Mouse (Mus musculus) liver, embryonic 14.5 days (tissue): ENCODE measurements around the gene Pdpk1. TPM values are rescaled to one million over a fixed set of nuclear protein-coding genes. Genes with fewer than 3 reads are reported as not detected.

Experiments used
- ATAC-seq: fragments of 200-750 bp; cut with Nextera tagmentation; 2 replicates; pipeline ENCODE4 v1.8.0; 2017; ENCODE audit warnings: moderate number of reproducible peaks, mild to moderate bottlenecking, moderate library complexity; ENCODE audit not compliant: insufficient read depth
- DNase-seq, 3 experiments: peaks; one replicate each; pipeline ENCODE4 v3.0.0-alpha.2; 2012 to 2013; ENCODE audit warnings: low read depth in 3 of 3, low spot score in 3 of 3
- H3K27ac ChIP-seq: fragments of 300-500 bp; sonication (generic); 2 replicates; pipeline ENCODE4 v1.5.1; 2014; ENCODE audit warnings: moderate library complexity, mild to moderate bottlenecking, control low read depth, inconsistent platforms
- H3K27me3 ChIP-seq: fragments of 300-500 bp; sonication (generic); 2 replicates; pipeline ENCODE4 v1.6.1; 2014; ENCODE audit warnings: mild to moderate bottlenecking, low read length, moderate library complexity; ENCODE audit not compliant: control insufficient read depth, insufficient read depth
- H3K36me3 ChIP-seq: fragments of 300-500 bp; sonication (generic); replicated peaks from 2 replicates; pipeline ENCODE4 v1.6.1; 2014; ENCODE audit warnings: low read depth; ENCODE audit not compliant: control insufficient read depth, insufficient read depth
- H3K4me1 ChIP-seq, 2 experiments: fragments of 200-500 bp in 1 of 2; fragments of 300-500 bp in 1 of 2; sonication (generic) in 1 of 2; replicated peaks; 2 replicates each; pipeline ENCODE4 v1.6.1; 2012 to 2014; ENCODE audit warnings: antibody characterized with exemption in 1 of 2, inconsistent platforms in 1 of 2, low read length in 1 of 2; ENCODE audit not compliant: control insufficient read depth in 2 of 2, insufficient read depth in 2 of 2
- H3K4me2 ChIP-seq: fragments of 300-500 bp; sonication (generic); 2 replicates; pipeline ENCODE4 v1.6.1; 2014; ENCODE audit warnings: low read depth, mild to moderate bottlenecking, control low read depth, moderate library complexity
- H3K4me3 ChIP-seq, 2 experiments: fragments of 200-500 bp in 1 of 2; fragments of 300-500 bp in 1 of 2; sonication (generic) in 1 of 2; 2 replicates each; pipeline ENCODE4 v1.5.1; 2012 to 2014; ENCODE audit warnings: low read depth in 2 of 2, low read length in 2 of 2, mild to moderate bottlenecking in 2 of 2, control low read depth in 1 of 2, inconsistent platforms in 1 of 2, moderate library complexity in 1 of 2; ENCODE audit not compliant: insufficient read depth in 1 of 2
- H3K9ac ChIP-seq: fragments of 300-500 bp; sonication (generic); replicated peaks from 2 replicates; pipeline ENCODE4 v1.6.1; 2014; ENCODE audit warnings: mild to moderate bottlenecking, control low read depth, moderate library complexity
- H3K9me3 ChIP-seq: fragments of 300-500 bp; sonication (generic); 2 replicates; pipeline ENCODE4 v1.6.1; 2016; ENCODE audit warnings: low read length, mixed read lengths; ENCODE audit not compliant: control insufficient read depth
- CTCF ChIP-seq: IDR thresholded peaks from 2 replicates; pipeline ENCODE4 v1.5.1; 2016; ENCODE audit warnings: antibody characterized with exemption, low read depth, control low read depth
- EP300 ChIP-seq: IDR thresholded peaks from 2 replicates; pipeline ENCODE4 v1.6.1; 2016; ENCODE audit warnings: antibody characterized with exemption, low read depth
- WGBS: fragments of 180-500 bp; shearing (Covaris S2); extraction: QIAGEN DNeasy Blood & Tissue Kit; methylation state at CpG from one replicate; pipeline ENCODE4 v1.1.7; 2014; ENCODE audit not compliant: insufficient replicate concordance; 5-methylcytosine and 5-hydroxymethylcytosine counted together
- polyA plus RNA-seq, 2 experiments: library from polyadenylated mRNA; depleted of rRNA in 1 of 2; stranded (reverse) in 1 of 2; unstranded in 1 of 2; fragments of >200 nt; fragmentation: Nextera tagmentation in 1 of 2; extraction: Ambion mirVana in 1 of 2; gene quantifications; 2 replicates each; pipeline versions ENCODE4 v1.2.1 to v1.2.3; 2012 to 2014

The Pdpk1 gene
- polyA plus RNA-seq, 2 experiments = 9.7 to 24.5 TPM

GRCm38 (mm10) chr17:24151890-24152563 lies 1.3 kb upstream of the Pdpk1 start:
- Histone ChIP-seq H3K36me3 (no peaks in the 10 kb centered on the region), H3K4me1 (peaks cover 13 to 15% of the 10 kb centered on the region in 2 experiments), H3K27ac (peak overlapping the region; percentile 85), H3K4me3 (peak overlapping the region; percentile 51 to 62), H3K4me2 (peak overlapping the region; percentile 84), H3K27me3 (no peaks in the 10 kb centered on the region), H3K9me3 (no peaks in the 10 kb centered on the region), H3K9ac (peak overlapping the region; percentile 67)
- 1% methylated on average over 26 of the region's 26 CpGs for WGBS
- peak; percentile 99 for ATAC-seq
- TF ChIP-seq CTCF (peak; percentile 99), EP300 (peak; percentile 54; the same call in 1 of the 2 replicates)
- peak; percentile 93 to 96 (median 93) for DNase-seq

- Histone ChIP-seq H3K36me3 (no peaks in the 10 kb centered on the region), H3K9me3 (no peaks in the 10 kb centered on the region), H3K4me3 (peak overlapping the region; percentile 51 to 62; a peak in 3 of 4 replicates), H3K27ac (no peak overlapping the region; the same call in 1 of the 2 replicates), H3K4me1 (peaks cover 13 to 15% of the 10 kb centered on the region in 2 experiments), H3K9ac (peak overlapping the region; percentile 67), H3K27me3 (no peaks in the 10 kb centered on the region), H3K4me2 (peak overlapping the region; percentile 84)
- DNase-seq = no peak
- 20% methylated on average over 7 of the region's 7 CpGs for WGBS
- ATAC-seq = no peak
- TF ChIP-seq EP300 (no peak), CTCF (no peak)
These were observed 658 bp upstream of the Pdpk1 start for GRCm38 (mm10) chr17:24151382-24151781.

GRCm38 (mm10) chr17:24149421-24149820 lies 1.3 kb downstream of the Pdpk1 start:
- Histone ChIP-seq H3K9me3 (no peaks in the 10 kb centered on the region), H3K27ac (no peak overlapping the region), H3K36me3 (no peaks in the 10 kb centered on the region), H3K27me3 (no peaks in the 10 kb centered on the region), H3K9ac (no peak overlapping the region), H3K4me3 (no peak overlapping the region), H3K4me2 (no peak overlapping the region), H3K4me1 (peaks cover 13 to 15% of the 10 kb centered on the region in 2 experiments)
- WGBS = 77% methylated on average over 7 of the region's 7 CpGs
- no peak for ATAC-seq
- no peak for DNase-seq
- TF ChIP-seq CTCF (no peak), EP300 (no peak)

GRCm38 (mm10) chr17:24142897-24143296 lies 7.8 kb downstream of the Pdpk1 start:
- H3K4me1 ChIP-seq = peaks cover 13 to 21% of the 10 kb centered on the region in 2 experiments
- ATAC-seq = no peak
- WGBS = 39% methylated on average over 2 of the region's 2 CpGs

GRCm38 (mm10) chr17:24141425-24141920 lies 9.3 kb downstream of the Pdpk1 start:
- Histone ChIP-seq H3K4me1 (peaks cover 13 to 22% of the 10 kb centered on the region in 2 experiments), H3K27me3 (no peaks in the 10 kb centered on the region), H3K4me2 (peak overlapping the region; percentile 90), H3K27ac (peak overlapping the region; percentile 77), H3K4me3 (peak overlapping the region; percentile 93 to 96), H3K9me3 (no peaks in the 10 kb centered on the region), H3K36me3 (no peaks in the 10 kb centered on the region; the same call in 1 of the 2 replicates), H3K9ac (peak overlapping the region; percentile 94)
- ATAC-seq (peak; percentile 95), DNase-seq (peak; percentile 95 to 97 (median 96))
- TF ChIP-seq EP300 (no peak), CTCF (0 out of 2 replicates have a peak, but pooled peaks have one; percentile 11)
- WGBS = under 1% methylated on average over 53 of the region's 57 CpGs

More at GRCm38 (mm10) chr17:24142897-24143296, 7.8 kb downstream of the Pdpk1 start:
- no peak overlapping the region for H3K9ac ChIP-seq
- peak overlapping the region; percentile 90 for H3K4me2 ChIP-seq
- H3K4me3 ChIP-seq = no peak overlapping the region
- no peak overlapping the region for H3K27ac ChIP-seq
- DNase-seq = no peak
- no peaks in the 10 kb centered on the region for H3K27me3 ChIP-seq
- H3K9me3 ChIP-seq = no peaks in the 10 kb centered on the region
- no peak for TF ChIP-seq EP300
- no peak for TF ChIP-seq CTCF
- no peaks in the 10 kb centered on the region; the same call in 1 of the 2 replicates for H3K36me3 ChIP-seq
